Mouse (Mus musculus): ENCODE measurements around the gene 1700003F12Rik.

The 1700003F12Rik gene

DNA sequence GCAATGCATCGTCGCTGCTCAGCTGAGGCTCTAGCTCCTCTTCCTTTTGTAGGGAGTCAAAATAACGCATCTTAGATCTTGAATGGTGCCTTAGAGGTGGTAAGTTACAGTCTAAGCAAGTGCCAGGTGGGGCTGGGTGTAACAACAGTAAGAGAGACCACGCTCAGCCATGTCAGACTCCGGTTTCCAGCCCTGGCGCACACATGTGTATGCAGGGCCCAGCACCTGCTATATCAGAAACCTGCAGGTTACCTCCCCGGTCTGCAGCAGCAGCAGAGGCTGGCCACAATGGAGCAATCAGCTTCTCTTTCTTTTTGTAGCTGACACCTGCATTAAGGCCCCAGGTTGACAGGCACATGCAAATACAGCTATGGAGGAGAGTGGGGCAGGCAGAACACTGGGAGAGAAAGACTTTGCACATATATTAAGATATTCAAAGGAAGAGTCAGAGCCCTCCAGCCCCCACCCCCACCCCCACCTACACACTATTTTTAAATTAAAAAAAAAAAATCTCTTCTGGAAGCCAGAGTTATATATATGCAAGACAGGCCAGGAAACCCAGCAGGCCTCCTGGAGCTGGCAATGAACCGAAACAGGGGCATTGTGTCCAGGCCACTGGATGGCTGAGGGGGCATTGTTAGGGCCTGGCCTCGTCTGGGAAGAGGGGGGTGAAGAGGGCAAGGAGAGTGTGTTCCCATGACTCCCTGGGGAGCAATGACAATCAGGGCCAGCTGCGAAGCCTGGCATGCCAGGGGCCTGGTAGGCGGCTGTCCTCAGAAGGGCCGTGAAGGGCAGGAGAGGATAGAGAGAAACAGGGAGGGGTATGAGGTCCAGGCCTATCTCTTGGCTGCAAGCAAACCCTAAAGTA lies 30.2 kb downstream of the 1700003F12Rik start:
- no peak for DNase-seq (ENCODE audit: low spot score)

- no peak for DNase-seq (ENCODE audit: low spot score)
Measured at GRCm38 (mm10) chr2:154577744-154578067, 30.8 kb downstream of the 1700003F12Rik start.

DNA sequence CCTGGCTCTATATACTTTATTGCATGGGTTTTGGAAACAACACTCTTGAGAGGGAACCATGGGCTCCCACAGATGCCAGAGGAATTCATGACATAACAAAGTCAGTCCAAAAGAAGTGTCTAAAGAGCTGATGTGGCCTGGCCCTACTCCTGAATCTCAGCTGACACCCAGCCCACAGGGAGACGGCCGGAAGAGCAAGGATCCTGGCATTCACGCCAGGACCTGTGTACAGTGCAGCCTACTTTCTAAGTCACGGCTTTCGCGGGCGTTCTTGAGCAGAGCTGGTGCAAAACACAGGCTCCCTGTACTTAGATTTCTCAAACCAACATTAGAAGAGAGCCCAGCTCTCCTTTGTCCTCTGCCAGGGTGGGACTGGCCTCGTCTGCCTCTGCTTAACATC lies 33.7 kb downstream of the 1700003F12Rik start:
- DNase-seq (ENCODE audit: low spot score): no peak

DNA sequence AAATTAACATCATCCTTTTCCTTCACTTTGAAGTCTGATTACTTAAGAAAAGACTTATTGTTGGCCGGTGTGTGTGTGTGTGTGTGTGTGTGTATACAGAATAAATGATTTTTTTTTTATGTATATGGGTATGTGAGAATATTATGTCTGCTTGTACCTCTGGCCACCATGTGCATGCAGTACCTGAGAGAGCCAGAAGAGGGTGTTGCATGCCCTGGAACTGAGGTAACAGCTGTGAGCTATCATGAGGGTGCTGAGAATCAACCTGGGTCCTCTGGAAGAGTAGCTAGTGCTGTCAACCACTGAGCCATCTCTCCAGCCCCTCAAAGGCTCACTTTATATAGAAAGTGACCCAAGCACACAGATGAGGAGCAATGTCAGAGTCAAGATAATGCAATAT lies 34.5 kb downstream of the 1700003F12Rik start:
- no peak for DNase-seq (ENCODE audit: low spot score)

DNA sequence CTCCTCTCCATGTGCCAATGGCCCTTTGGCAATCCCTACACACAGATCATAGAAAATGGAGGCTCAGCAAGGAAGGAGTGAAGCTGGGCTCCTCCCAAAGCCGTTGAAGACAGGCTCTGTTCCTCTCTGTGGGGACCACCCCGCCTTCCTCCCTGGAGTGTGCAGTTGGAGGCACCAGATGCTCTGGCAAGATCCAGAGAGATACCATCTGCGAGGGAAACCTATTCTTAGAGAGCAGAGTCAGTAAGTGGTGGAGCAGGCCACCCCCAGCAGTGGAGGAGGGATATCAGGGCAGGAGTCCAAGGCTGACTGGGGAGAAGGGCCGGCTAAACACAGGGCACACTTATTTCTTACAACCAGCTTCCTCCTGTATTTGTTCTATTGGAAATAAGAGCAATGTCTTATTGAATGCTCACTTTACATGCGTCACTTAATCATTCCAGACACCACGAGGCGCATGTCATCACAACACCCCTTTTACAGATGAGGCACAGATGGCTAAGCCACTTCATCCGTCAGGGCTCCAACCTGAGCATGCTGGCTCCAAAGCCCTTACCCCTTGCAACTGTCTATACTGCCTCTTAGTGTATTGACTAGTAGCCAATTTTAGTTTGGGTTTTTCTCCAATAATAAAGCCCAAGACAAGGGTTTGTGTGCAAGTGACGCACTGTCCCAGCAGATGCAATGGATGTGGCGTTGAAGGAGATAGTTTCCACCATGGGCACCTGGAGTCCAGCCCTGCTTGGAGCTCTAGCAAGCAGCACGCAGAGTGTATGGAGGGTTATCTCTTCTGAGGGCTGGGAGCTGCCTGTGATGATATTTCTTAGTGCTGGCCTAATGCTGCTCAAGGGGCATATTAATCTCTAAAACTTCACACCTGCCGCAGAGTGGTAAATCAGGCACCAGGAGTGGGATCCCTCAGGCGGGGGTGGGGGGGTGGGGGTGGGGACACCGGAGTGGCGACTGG lies 37.3 kb downstream of the 1700003F12Rik start:
- peak; percentile 83 for DNase-seq (ENCODE audit: low spot score)

DNA sequence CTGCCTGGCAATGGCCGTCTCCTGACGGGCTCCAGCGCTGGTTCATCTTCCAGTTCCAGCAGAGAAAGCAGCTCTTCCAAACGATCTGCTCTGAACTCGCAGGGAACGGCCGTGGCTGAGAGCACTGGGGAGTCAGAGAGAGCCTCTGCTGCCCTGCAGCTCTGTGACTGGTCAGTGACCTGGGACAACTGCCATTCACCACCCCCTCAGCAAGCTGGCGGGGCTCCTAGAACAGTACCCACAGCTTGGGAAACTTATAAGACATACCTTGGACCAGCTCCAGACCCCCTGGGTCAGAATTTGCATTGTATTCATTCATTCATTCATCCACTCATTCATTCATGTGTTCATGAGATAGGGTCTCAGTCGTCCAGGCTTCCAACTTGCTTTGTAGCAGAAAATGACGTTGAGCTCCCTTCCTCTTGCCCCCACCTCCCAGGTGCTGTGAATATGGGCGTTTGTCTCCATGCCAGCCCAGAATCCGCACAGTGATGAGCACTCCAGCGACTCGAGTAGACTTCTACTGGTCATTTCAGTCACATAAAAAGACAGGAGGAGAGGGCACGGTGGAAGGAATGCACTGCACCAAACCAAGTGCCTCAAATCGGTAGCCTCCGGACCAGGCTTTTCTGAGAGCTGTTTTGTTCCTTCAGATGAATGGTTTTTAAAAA lies 38.2 kb downstream of the 1700003F12Rik start:
- no peak for DNase-seq (ENCODE audit: low spot score)

DNA sequence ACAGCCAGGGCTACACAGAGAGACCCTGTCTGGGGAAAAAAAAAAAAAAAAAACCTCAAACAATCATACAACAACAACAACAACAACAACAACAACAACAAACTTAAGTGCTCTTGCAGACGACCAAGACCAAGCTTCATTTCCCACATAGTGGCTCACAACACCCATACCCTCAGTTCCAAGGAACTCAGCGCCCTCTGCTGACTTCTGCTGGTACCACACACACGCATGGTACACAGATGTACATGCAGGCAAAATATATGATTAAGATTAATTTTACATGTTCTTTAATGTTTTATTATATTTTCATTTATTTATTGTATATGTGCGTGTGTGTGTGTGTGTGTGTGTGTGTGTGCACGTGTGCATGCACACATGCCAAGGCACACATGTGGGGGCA lies 39.5 kb downstream of the 1700003F12Rik start:
- DNase-seq (ENCODE audit: low spot score): no peak

DNA sequence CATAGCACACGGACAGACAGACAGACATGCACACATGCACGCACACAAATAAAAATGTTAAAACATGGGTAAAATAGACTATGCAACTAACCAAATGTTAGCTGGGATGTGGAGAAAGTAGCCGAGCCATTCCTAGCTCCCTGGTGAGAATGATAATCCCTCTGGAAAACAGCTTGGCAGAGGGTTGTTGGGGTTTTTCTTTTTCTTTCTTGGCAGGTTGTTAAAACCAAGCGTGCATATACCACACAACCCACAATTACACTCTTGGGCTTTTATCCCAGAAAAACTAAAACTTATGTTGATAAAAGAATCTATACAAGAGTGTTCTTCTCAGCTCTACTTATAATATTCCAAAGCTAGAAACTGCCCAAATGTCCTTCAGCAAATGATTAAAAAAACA lies 42.2 kb downstream of the 1700003F12Rik start:
- DNase-seq (ENCODE audit: low spot score): no peak

GRCm38 (mm10) chr2:154591239-154591638 lies 44.4 kb downstream of the 1700003F12Rik start:
- DNase-seq (ENCODE audit: low spot score): no peak

DNA sequence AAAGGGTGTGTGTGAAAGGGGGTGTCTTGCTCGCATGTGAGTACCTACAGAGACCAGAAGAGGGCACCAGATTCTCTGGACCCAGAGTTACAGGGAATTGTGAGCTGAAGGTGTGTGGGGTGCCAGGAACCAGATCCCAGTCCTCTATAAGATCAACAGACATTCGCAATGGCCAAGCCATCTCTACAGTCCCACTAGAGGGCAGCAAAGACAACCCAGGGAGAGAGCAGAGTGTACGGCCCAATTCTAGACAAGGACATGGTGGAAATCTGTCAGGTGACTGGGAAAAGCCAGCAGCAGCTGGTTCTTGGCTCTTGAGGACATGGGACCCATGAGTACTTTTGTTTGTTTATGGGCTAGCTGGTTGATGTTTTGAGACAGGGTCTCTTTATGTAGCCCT lies 46.1 kb downstream of the 1700003F12Rik start:
- DNase-seq (ENCODE audit: low spot score): no peak

DNA sequence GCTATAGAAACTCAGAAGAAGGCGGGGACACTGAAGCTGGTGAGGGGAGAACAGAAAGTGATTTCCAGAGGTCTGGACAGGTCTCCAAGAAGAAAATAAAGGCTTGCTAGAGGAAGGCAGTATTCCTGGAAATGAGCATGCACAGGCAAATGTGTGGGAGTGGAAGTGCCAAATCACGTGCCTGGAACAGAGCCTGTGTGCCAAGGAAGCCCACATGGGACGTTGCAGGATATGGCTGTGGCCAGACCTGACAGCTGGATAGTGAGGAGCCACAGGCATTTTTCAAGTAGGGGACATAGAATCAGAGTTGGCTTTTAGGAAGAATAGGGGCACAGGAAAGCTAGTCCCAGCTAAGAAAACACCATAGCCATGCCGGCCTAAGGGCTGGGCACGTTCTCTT lies 48.9 kb downstream of the 1700003F12Rik start:
- DNase-seq (ENCODE audit: low spot score): no peak

DNA sequence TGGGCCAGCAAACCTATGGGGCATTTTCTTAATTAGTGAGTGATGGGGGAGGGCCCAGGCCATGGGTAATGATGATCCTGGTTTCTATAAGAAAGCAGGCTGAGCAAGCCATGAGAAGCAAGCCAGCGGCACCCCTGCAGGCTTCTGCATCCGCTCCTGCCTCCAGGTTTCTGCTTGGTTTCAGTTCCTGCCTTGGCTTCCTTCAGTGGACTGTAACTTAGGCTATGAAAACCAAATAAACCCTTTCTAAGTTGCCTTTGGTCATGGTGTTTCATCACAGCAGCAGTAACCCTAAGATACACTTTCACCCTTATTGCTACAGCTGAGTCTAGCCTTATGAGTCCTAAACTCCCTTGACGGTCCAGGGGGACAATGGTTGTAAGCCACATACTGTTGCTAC lies 50.5 kb downstream of the 1700003F12Rik start:
- DNase-seq (ENCODE audit: low spot score): no peak
